Comparison of ENCODE assay signal across 8 mouse cellular contexts in genomic region chr10:79701443-79702129, GRCm38 (mm10). TPM values are rescaled to one million over a fixed set of nuclear protein-coding genes. Genes with fewer than 3 reads are reported as not detected.
DNase-seq lines count a peak whose midpoint lies in the region; ATAC-seq lines count a peak whose summit lies in the region.

No protein-coding gene starts in this region.

- H3K9ac ChIP-seq in liver, embryonic 15.5 days = no peak overlapping the region

- H3K27me3 ChIP-seq in liver, embryonic 15.5 days = no peaks in the 10 kb centered on the region

- H3K4me1 ChIP-seq in brown adipose tissue, adult 24 weeks (ENCODE audit: control insufficient read depth, insufficient read depth, insufficient read length, low read length) = peaks cover 23% of the 10 kb centered on the region
- H3K4me1 ChIP-seq in liver, embryonic 15.5 days (replicated peaks) = peaks cover 35% of the 10 kb centered on the region

- peak; percentile 60 for DNase-seq in embryo, embryonic 10 days (ENCODE audit: low spot score)
- no peak for DNase-seq in embryo, embryonic 9.5 days (ENCODE audit: extremely low spot score)
- DNase-seq in heart, postnatal 25 days (ENCODE audit: low spot score) = peak; percentile 61
- no peak for DNase-seq in natural killer cell, adult 2 months (ENCODE audit: low spot score in 2 of 2)
- DNase-seq in thymus, postnatal 4 days = no peak
- DNase-seq in spleen, adult 12 weeks (ENCODE audit: low spot score) = no peak

- H3K9me3 ChIP-seq in liver, embryonic 15.5 days (replicated peaks) = no peaks in the 10 kb centered on the region

- peak overlapping the region; percentile 42 for H3K27ac ChIP-seq in brown adipose tissue, adult 24 weeks (replicated peaks; ENCODE audit: low read depth, low read length)
- H3K27ac ChIP-seq in liver, embryonic 15.5 days (replicated peaks) = peak overlapping the region; percentile 67

- no peak overlapping the region for H3K4me2 ChIP-seq in liver, embryonic 15.5 days

- H3K36me3 ChIP-seq in liver, embryonic 15.5 days (replicated peaks) = peaks cover 5% of the 10 kb centered on the region

- no peak overlapping the region for H3K4me3 ChIP-seq in brown adipose tissue, adult 24 weeks (ENCODE audit: insufficient read depth, low read depth, low read length)
- no peak overlapping the region for H3K4me3 ChIP-seq in liver, embryonic 15.5 days (replicated peaks)

- ATAC-seq in liver, embryonic 15.5 days (ENCODE audit: insufficient read depth) = no peak

- 63% methylated on average over 10 of the region's 10 CpGs for WGBS in liver, embryonic 15.5 days (ENCODE audit: insufficient replicate concordance)

- intact Hi-C loops in heart, postnatal 25 days (cut with DNase I) = no loop called here

RNA-seq across cellular contexts. Expression of gene Bsg, which starts 2.7 kb away (rescaled TPM):
- polyA plus RNA-seq in brown adipose tissue, adult 24 weeks (2012; ENCODE audit: insufficient read depth, insufficient read length, missing spikeins) = 495 and 669 TPM in 2 replicates
- total RNA-seq in heart, postnatal 25 days (2021) = 1,000 to 10,000 TPM; 1,236 to 1,242 TPM
- polyA plus RNA-seq in liver, embryonic 15.5 days (2015; fragmentation: Nextera tagmentation; extraction: Ambion mirVana) = 980 and 1,043 TPM in 2 replicates

RNA-seq across cellular contexts. Expression of gene Gzmm, which starts 12.8 kb away (rescaled TPM):
- polyA plus RNA-seq in brown adipose tissue, adult 24 weeks (2012; ENCODE audit: insufficient read depth, insufficient read length, missing spikeins) = not detected in 2 replicates
- 1 to 10 TPM; 6.0 to 7.2 TPM for total RNA-seq in heart, postnatal 25 days (2021)
- 0.15 and 0.37 TPM in 2 replicates for polyA plus RNA-seq in liver, embryonic 15.5 days (2015; fragmentation: Nextera tagmentation; extraction: Ambion mirVana)

RNA-seq across cellular contexts. Expression of gene Hcn2, which starts 14.8 kb away (rescaled TPM):
- 0.52 TPM in 1 of 2 replicates, not detected in the other for polyA plus RNA-seq in brown adipose tissue, adult 24 weeks (2012; ENCODE audit: insufficient read depth, insufficient read length, missing spikeins)
- total RNA-seq in heart, postnatal 25 days (2021) = 10 to 100 TPM; 26.0 to 28.5 TPM
- polyA plus RNA-seq in liver, embryonic 15.5 days (2015; fragmentation: Nextera tagmentation; extraction: Ambion mirVana) = 0.02 TPM in 1 of 2 replicates, not detected in the other

RNA-seq across cellular contexts. Expression of gene Cdc34, which starts 19.6 kb away (rescaled TPM):
- polyA plus RNA-seq in brown adipose tissue, adult 24 weeks (2012; ENCODE audit: insufficient read depth, insufficient read length, missing spikeins) = 181 and 274 TPM in 2 replicates
- 100 to 1,000 TPM; 183 to 190 TPM for total RNA-seq in heart, postnatal 25 days (2021)
- 105 and 107 TPM in 2 replicates for polyA plus RNA-seq in liver, embryonic 15.5 days (2015; fragmentation: Nextera tagmentation; extraction: Ambion mirVana)

RNA-seq across cellular contexts. Expression of gene Tpgs1, which starts 32.4 kb away (rescaled TPM):
- polyA plus RNA-seq in brown adipose tissue, adult 24 weeks (2012; ENCODE audit: insufficient read depth, insufficient read length, missing spikeins) = 17.0 and 17.6 TPM in 2 replicates
- 10 to 100 TPM; 18.3 to 19.4 TPM for total RNA-seq in heart, postnatal 25 days (2021)
- 21.4 and 23.1 TPM in 2 replicates for polyA plus RNA-seq in liver, embryonic 15.5 days (2015; fragmentation: Nextera tagmentation; extraction: Ambion mirVana)

Comparison
In these comparisons a context has a peak if more than half of its experiments do, and no peak if none do; other contexts are left out.
1. DNase-seq: peak in embryo, embryonic 10 days (single experiment) and heart, postnatal 25 days (single experiment); none in embryo, embryonic 9.5 days (single experiment), natural killer cell, adult 2 months (0 of 2), thymus, postnatal 4 days (single experiment) and spleen, adult 12 weeks (single experiment).